8 mouse cellular contexts compared by ENCODE assay signal in genomic region chr4:109406054-109406485, GRCm38 (mm10). TPM values are rescaled to one million over a fixed set of nuclear protein-coding genes. Genes with fewer than 3 reads are reported as not detected.
DNase-seq lines count a peak whose midpoint lies in the region; ATAC-seq and TF ChIP-seq lines count a peak whose summit lies in the region.

No protein-coding gene starts in this region.

- H3K36me3 ChIP-seq in hindbrain, embryonic 11.5 days (ENCODE audit: control insufficient read depth, insufficient read depth, low read length), result no peaks in the 10 kb centered on the region

- ATAC-seq in hindbrain, embryonic 11.5 days (ENCODE audit: low FRiP score), result peak; percentile 48
- ATAC-seq in monocyte, adult 5-6 weeks (replicated peaks; ENCODE audit: insufficient number of reproducible peaks, low FRiP score, low TSS enrichment, poor library complexity, severe bottlenecking), result no peak

- intact Hi-C loops in left cerebral cortex, adult 2 months (cut with DNase I), result no loop called here

- 0 out of 2 replicates have a peak, but pooled peaks cover 2% of the 10 kb centered on the region for H3K27me3 ChIP-seq in hindbrain, embryonic 11.5 days (ENCODE audit: control insufficient read depth, insufficient read depth, low read length)

- H3K27ac ChIP-seq in hindbrain, embryonic 11.5 days (ENCODE audit: low read depth, low read length), result no peak overlapping the region
- H3K27ac ChIP-seq in left cerebral cortex, adult 2 months, result no peak overlapping the region

- no peaks in the 10 kb centered on the region for H3K9me3 ChIP-seq in hindbrain, embryonic 11.5 days (ENCODE audit: control insufficient read depth, low read length)

- TF ChIP-seq CTCF in left cerebral cortex, adult 2 months (IDR thresholded peaks at IDR 0.05), result no peak

- H3K9ac ChIP-seq in hindbrain, embryonic 11.5 days (ENCODE audit: low read depth, low read length), result peak overlapping the region; percentile 66; the same call in 1 of the 2 replicates

- no peaks in the 10 kb centered on the region; the same call in none of the 2 replicates for H3K4me1 ChIP-seq in hindbrain, embryonic 11.5 days (replicated peaks; ENCODE audit: control insufficient read depth, insufficient read depth, low read length)

- DNase-seq in adrenal gland, postnatal 10 days, result peak; percentile 87
- DNase-seq in cerebellum, postnatal 25 days, result peak; percentile 48 to 67
- DNase-seq in frontal cortex, postnatal 10 days (ENCODE audit: low spot score in 2 of 2), result peak; percentile 31 to 37
- peak; percentile 52 for DNase-seq in hindbrain, embryonic 11.5 days (ENCODE audit: low spot score)
- DNase-seq in left cerebral cortex, adult 2 months (ENCODE audit: extremely low spot score in 1 of 2, low spot score in 2 of 2), result peak; percentile 26 to 32
- peak; percentile 80 for DNase-seq in lung, postnatal 36 days
- peak; percentile 53 to 64 for DNase-seq in right cerebral cortex, adult 2 months (ENCODE audit: low spot score in 2 of 2)

- 13% methylated on average over 3 of the region's 3 CpGs for WGBS in hindbrain, embryonic 11.5 days

- peak overlapping the region; percentile 48 for H3K4me3 ChIP-seq in hindbrain, embryonic 11.5 days (ENCODE audit: low read depth, low read length)
- peak overlapping the region; percentile 58 for H3K4me3 ChIP-seq in left cerebral cortex, adult 2 months

- peak overlapping the region; percentile 98 for H3K4me2 ChIP-seq in hindbrain, embryonic 11.5 days (replicated peaks; ENCODE audit: low read depth, low read length)

RNA-seq across cellular contexts. Expression of gene Ttc39a, which starts 0.4 kb away (rescaled TPM):
- 1 to 10 TPM; 5.3 to 5.8 TPM for total RNA-seq in adrenal gland, postnatal 10 days (2021)
- 2.3 and 2.5 TPM in 2 replicates for polyA plus RNA-seq in hindbrain, embryonic 11.5 days (2014; fragmentation: Nextera tagmentation; extraction: Ambion mirVana)
- 1 to 10 TPM; 2.8 to 3.8 TPM for total RNA-seq in left cerebral cortex, adult 2 months (2021)
- not detected in 3 replicates for total RNA-seq in monocyte, adult 5-6 weeks (2017)

Comparison
In these comparisons a context has a peak if more than half of its experiments do, and no peak if none do; other contexts are left out.
1. DNase-seq: peak in every context shown above with its lines; median percentile 87 in adrenal gland, postnatal 10 days; 80 in lung, postnatal 36 days; 58 in right cerebral cortex, adult 2 months; 58 in cerebellum, postnatal 25 days; 52 in hindbrain, embryonic 11.5 days; 34 in frontal cortex, postnatal 10 days; 29 in left cerebral cortex, adult 2 months.